ENCODE assay signal across 16 mouse cellular contexts in the genomic region with DNA sequence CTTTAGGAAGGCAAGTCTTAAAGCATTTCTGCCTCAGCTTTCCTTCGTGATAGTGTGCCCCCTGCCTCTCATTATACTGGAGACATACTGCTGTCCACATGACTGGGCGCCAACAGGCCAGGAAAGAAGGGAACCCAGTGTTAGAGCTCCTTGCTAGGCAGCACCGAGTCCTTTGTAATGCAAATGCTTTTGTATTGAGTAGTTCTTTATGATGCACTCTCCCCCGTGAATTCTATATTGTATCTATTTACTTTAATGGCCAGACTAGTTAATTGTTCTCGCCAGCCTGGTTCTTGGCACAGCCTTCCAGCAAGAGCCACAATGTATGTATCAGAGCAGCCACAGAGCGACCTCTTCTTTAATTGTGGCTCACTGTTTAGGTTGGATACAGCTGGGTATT. TPM values are rescaled to one million over a fixed set of nuclear protein-coding genes. Genes with fewer than 3 reads are reported as not detected.
DNase-seq lines count a peak whose midpoint lies in the region; ATAC-seq lines count a peak whose summit lies in the region.
"Had no signal": no experiment of that assay in that cellular context is flagged by ENCODE, and none has a peak within 500 bp of the region (broad histone marks: within the 10 kb centered on the region; RNA-seq: fewer than 3 reads in every experiment).

No protein-coding gene starts in this region.

- WGBS in forebrain, embryonic 11.5 days: 18% methylated on average over 6 of the region's 6 CpGs
- 14% methylated on average over 6 of the region's 6 CpGs for WGBS in hindbrain, embryonic 15.5 days
- WGBS in neural tube, embryonic 12.5 days: 18% methylated on average over 6 of the region's 6 CpGs

- H3K4me1 ChIP-seq in forebrain, embryonic 11.5 days (replicated peaks; ENCODE audit: control insufficient read depth, insufficient read depth, low read length): 0 out of 2 replicates have a peak, but pooled peaks cover 3% of the 10 kb centered on the region
- H3K4me1 ChIP-seq in hindbrain, embryonic 15.5 days (replicated peaks): peaks cover 21% of the 10 kb centered on the region
- H3K4me1 ChIP-seq in neural tube, embryonic 12.5 days: peaks cover 23% of the 10 kb centered on the region
- H3K4me1 ChIP-seq: embryonic facial prominence, embryonic 15.5 days; heart, embryonic 15.5 days had no signal

- peak; percentile 95 for ATAC-seq in forebrain, embryonic 11.5 days (replicated peaks; ENCODE audit: low FRiP score)
- peak; percentile 79; the same call in 1 of the 2 replicates for ATAC-seq in hindbrain, embryonic 15.5 days (ENCODE audit: low FRiP score, low read depth)
- ATAC-seq in neural tube, embryonic 12.5 days (ENCODE audit: low FRiP score, low read depth): peak; percentile 94
- ATAC-seq: liver, postnatal 0 days had no signal

- H3K4me2 ChIP-seq in forebrain, embryonic 11.5 days (ENCODE audit: low read depth, low read length, severe bottlenecking): no peak overlapping the region
- no peak overlapping the region for H3K4me2 ChIP-seq in hindbrain, embryonic 15.5 days
- no peak overlapping the region for H3K4me2 ChIP-seq in neural tube, embryonic 12.5 days (replicated peaks)
- H3K4me2 ChIP-seq: embryonic facial prominence, embryonic 15.5 days; heart, embryonic 15.5 days had no signal

- H3K4me3 ChIP-seq in forebrain, embryonic 11.5 days (ENCODE audit: low read depth, low read length): no peak overlapping the region
- no peak overlapping the region for H3K4me3 ChIP-seq in hindbrain, embryonic 15.5 days
- no peak overlapping the region for H3K4me3 ChIP-seq in neural tube, embryonic 12.5 days
- H3K4me3 ChIP-seq: embryonic facial prominence, embryonic 15.5 days; gastrocnemius, adult 2 months; heart, embryonic 15.5 days; megakaryocyte, embryonic 14.5 days had no signal

- no peaks in the 10 kb centered on the region for H3K9me3 ChIP-seq in forebrain, embryonic 11.5 days (ENCODE audit: control insufficient read depth, low read length)
- no peaks in the 10 kb centered on the region for H3K9me3 ChIP-seq in hindbrain, embryonic 15.5 days
- no peaks in the 10 kb centered on the region for H3K9me3 ChIP-seq in neural tube, embryonic 12.5 days
- H3K9me3 ChIP-seq: embryonic facial prominence, embryonic 15.5 days; heart, embryonic 15.5 days; megakaryocyte, embryonic 14.5 days had no signal

- H3K27ac ChIP-seq in forebrain, embryonic 11.5 days (ENCODE audit: low read depth, low read length): peak overlapping the region; percentile 42; the same call in 1 of the 2 replicates
- H3K27ac ChIP-seq in hindbrain, embryonic 15.5 days (replicated peaks): peak overlapping the region; percentile 58; the same call in 1 of the 2 replicates
- peak overlapping the region; percentile 37; the same call in 1 of the 2 replicates for H3K27ac ChIP-seq in neural tube, embryonic 12.5 days
- H3K27ac ChIP-seq: embryonic facial prominence, embryonic 15.5 days; gastrocnemius, adult 2 months; heart, embryonic 15.5 days had no signal

- no peaks in the 10 kb centered on the region for H3K36me3 ChIP-seq in forebrain, embryonic 11.5 days (ENCODE audit: control insufficient read depth, insufficient read depth, low read length)
- H3K36me3 ChIP-seq in hindbrain, embryonic 15.5 days: peaks cover 9% of the 10 kb centered on the region; the same call in 1 of the 2 replicates
- H3K36me3 ChIP-seq in neural tube, embryonic 12.5 days: peaks cover 5% of the 10 kb centered on the region; the same call in 1 of the 2 replicates
- H3K36me3 ChIP-seq: embryonic facial prominence, embryonic 15.5 days; heart, embryonic 15.5 days had no signal

- no peak overlapping the region for H3K9ac ChIP-seq in forebrain, embryonic 11.5 days (ENCODE audit: low read length)
- no peak overlapping the region for H3K9ac ChIP-seq in hindbrain, embryonic 15.5 days
- no peak overlapping the region for H3K9ac ChIP-seq in neural tube, embryonic 12.5 days
- H3K9ac ChIP-seq: embryonic facial prominence, embryonic 15.5 days; heart, embryonic 15.5 days; liver, postnatal 0 days had no signal

- no peaks in the 10 kb centered on the region for H3K27me3 ChIP-seq in forebrain, embryonic 11.5 days (ENCODE audit: control insufficient read depth, insufficient read depth, low read length)
- H3K27me3 ChIP-seq in hindbrain, embryonic 15.5 days: no peaks in the 10 kb centered on the region
- H3K27me3 ChIP-seq in neural tube, embryonic 12.5 days (replicated peaks): no peaks in the 10 kb centered on the region
- H3K27me3 ChIP-seq: embryonic facial prominence, embryonic 15.5 days; heart, embryonic 15.5 days; megakaryocyte, embryonic 14.5 days had no signal

- DNase-seq in embryo, embryonic 10 days (ENCODE audit: low spot score): peak; percentile 63
- DNase-seq in embryo, embryonic 9.5 days (ENCODE audit: extremely low spot score): no peak
- DNase-seq in forebrain, embryonic 11.5 days (ENCODE audit: low spot score): no peak
- DNase-seq in right cerebral cortex, postnatal 10 days (ENCODE audit: low spot score in 2 of 2): no peak
- no peak for DNase-seq in adrenal gland, adult 18-20 months (ENCODE audit: low spot score in 2 of 2)
- DNase-seq in ovary, postnatal 10 days (ENCODE audit: low spot score): no peak
- DNase-seq: cerebellum, adult 8-10 months; gastrocnemius, adult 2 months; kidney, adult 8-10 months; liver, postnatal 0 days; thymus, postnatal 25 days had no signal

RNA-seq across cellular contexts. Expression of gene March8, which starts 59.8 kb away (rescaled TPM):
- polyA plus RNA-seq in forebrain, embryonic 11.5 days (2014; fragmentation: Nextera tagmentation; extraction: Ambion mirVana): 33.4 and 35.8 TPM in 2 replicates
- 64.4 and 68.3 TPM in 2 replicates for polyA plus RNA-seq in hindbrain, embryonic 15.5 days (2015; fragmentation: Nextera tagmentation; extraction: Ambion mirVana)
- polyA plus RNA-seq in neural tube, embryonic 12.5 days (2016; fragmentation: Nextera tagmentation; extraction: Ambion mirVana): 58.2 and 65.6 TPM in 2 replicates
- total RNA-seq in adrenal gland, adult 18-20 months (2021): 10 to 100 TPM; 59.6 to 76.5 TPM
